Mouse (Mus musculus): ENCODE data around the gene Stk40. TPM values are rescaled to one million over a fixed set of nuclear protein-coding genes. Genes with fewer than 3 reads are reported as not detected.
"Not testable (repeated sequence)": the region's sequence is repeated elsewhere in the genome, so short reads cannot be mapped to it uniquely, and the experiment has no call there.

Stk40 gene
- total RNA-seq, 2 experiments from 2014 or later = 27.4 to 30.4 TPM

GRCm38 (mm10) chr4:126173800-126174199 is 70.0 kb downstream of the Stk40 start:
- intact Hi-C loops (cut with DNase I) = no loop called here
- DNase-seq (ENCODE audit: low spot score in 2 of 2) = no peak

DNA sequence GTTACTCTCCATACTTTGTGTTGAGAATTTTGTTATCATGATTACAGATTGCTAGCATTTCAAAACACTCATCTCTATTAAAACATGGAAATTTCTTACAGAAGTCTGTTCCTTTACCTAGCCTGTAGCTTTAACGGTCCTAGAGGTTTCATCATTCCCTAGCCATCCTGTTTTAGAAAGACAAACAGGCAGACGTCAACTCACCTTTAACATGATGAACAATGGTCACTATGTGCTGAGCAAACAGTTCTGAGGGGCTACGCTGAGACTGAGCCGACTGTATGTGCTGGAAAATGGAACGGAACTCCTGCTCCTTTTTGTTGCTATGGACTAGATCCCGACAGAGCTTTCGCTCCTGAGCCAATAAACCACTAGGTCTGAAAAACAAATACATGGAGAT is 72.2 kb downstream of the Stk40 start:
- DNase-seq (ENCODE audit: low spot score in 2 of 2); intact Hi-C loops (cut with DNase I): not testable (repeated sequence)

- peak in 1 of 2 experiments; percentile 33 for DNase-seq (ENCODE audit: low spot score in 2 of 2)
- intact Hi-C loops (cut with DNase I) = loop anchor here (1.0 to 5.0 kb wide), 2 partner anchors 41 to 80 kb away; no protein-coding TSS in a partner anchor
Measured at GRCm38 (mm10) chr4:126181170-126181957, 77.6 kb downstream of the Stk40 start.

GRCm38 (mm10) chr4:126183034-126183433 is 79.3 kb downstream of the Stk40 start:
- intact Hi-C loops (cut with DNase I) = loop anchor here (5.0 kb wide), 1 partner anchor 39 kb away; no protein-coding TSS in a partner anchor

GRCm38 (mm10) chr4:126187096-126187495 is 83.3 kb downstream of the Stk40 start:
- intact Hi-C loops (cut with DNase I) = no loop called here
- no peak for DNase-seq (ENCODE audit: low spot score in 2 of 2)

More at GRCm38 (mm10) chr4:126183034-126183433, 79.3 kb downstream of the Stk40 start:
- DNase-seq (ENCODE audit: low spot score in 2 of 2) = no peak

Other genes with a start within 250 kb of the Stk40 start
- gene Csf3r, start 79.4 kb upstream of the Stk40 start, total RNA-seq (2021) = 1 to 10 TPM; 4.8 to 5.2 TPM
- 10 to 100 TPM; 41.0 to 43.1 TPM for gene Mrps15, start 57.0 kb upstream of the Stk40 start, total RNA-seq (2021)
- gene Oscp1, start 45.4 kb upstream of the Stk40 start, total RNA-seq (2021) = 10 to 100 TPM; 51.3 to 57.3 TPM
- 10 to 100 TPM; 13.0 to 14.5 TPM for gene Lsm10, start 7.3 kb upstream of the Stk40 start, total RNA-seq (2021)
- gene Eva1b, start 43.8 kb downstream of the Stk40 start, total RNA-seq (2021) = 1 to 10 TPM; 3.0 to 3.8 TPM
- under 1 TPM; 0.76 to 0.77 TPM for gene Sh3d21, start 59.5 kb downstream of the Stk40 start, total RNA-seq (2021)
- 100 to 1,000 TPM; 134 to 159 TPM for gene Thrap3, start 98.8 kb downstream of the Stk40 start, total RNA-seq (2021)
- 100 to 1,000 TPM; 288 TPM for gene Map7d1, start 152.4 kb downstream of the Stk40 start, total RNA-seq (2021)
- 10 to 100 TPM; 75.7 to 90.0 TPM for gene Trappc3, start 158.4 kb downstream of the Stk40 start, total RNA-seq (2021)
- gene Col8a2, start 182.8 kb downstream of the Stk40 start, total RNA-seq (2021) = 1 to 10 TPM; 1.6 to 1.7 TPM
- gene Adprhl2, start 217.7 kb downstream of the Stk40 start, total RNA-seq (2021) = 10 to 100 TPM; 25.2 to 28.0 TPM
- gene Tekt2, start 221.7 kb downstream of the Stk40 start, total RNA-seq (2021) = 1 to 10 TPM; 1.1 to 2.2 TPM